Mouse (Mus musculus) MEL-GATA-1-ER (cell line): ENCODE data around the gene Csnk1e.
A peak's percentile ranks its signal among the peaks of the same experiment; 100 is the strongest.
"Not testable (repeated sequence)": the region's sequence is repeated elsewhere in the genome, so short reads cannot be mapped to it uniquely, and the experiment has no call there.

Experiments used
- DNase-seq: peaks from one replicate; pipeline ENCODE4 v3.0.0-alpha.2; 2012; ENCODE audit warnings: low read depth; ENCODE audit errors: extremely low read depth

The Csnk1e gene

DNA sequence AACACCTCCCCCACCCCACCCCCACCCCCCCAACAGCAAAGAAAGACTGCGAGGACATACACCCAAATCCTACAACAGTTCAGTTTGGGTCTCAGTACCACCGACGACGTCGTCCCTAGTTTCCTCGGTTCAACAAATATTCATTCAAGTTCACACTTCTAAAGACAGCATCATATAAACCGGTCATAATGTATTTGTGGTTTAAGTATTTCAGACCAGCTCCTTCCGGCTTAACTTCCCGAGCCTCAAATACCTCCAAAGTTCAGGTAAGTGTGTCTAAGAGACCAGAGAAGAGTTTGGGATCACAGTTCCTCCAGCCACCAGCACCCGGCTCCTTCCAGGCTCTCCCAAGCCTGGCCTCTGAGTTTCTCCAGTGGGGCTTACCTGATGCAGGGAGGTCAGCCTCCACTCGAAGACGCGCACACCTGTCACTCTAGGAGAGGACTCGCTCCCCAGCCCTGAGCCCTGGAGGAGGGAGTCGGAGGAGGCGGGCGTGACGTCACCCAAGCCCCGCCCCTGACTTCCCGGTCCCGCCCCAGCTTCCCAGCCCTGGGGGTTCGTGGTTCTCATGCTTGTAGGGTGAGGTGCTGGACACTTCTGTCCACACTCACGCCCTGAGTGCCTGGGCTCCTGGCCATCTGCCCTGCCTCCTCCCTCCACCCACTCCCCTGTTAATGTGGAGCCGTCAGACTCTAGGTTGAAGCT lies at the start of gene Csnk1e:
Gene Csnk1e, minus strand, starts transcription at position 461 of the 705 bp plus-strand sequence.
- no peak for DNase-seq

DNA sequence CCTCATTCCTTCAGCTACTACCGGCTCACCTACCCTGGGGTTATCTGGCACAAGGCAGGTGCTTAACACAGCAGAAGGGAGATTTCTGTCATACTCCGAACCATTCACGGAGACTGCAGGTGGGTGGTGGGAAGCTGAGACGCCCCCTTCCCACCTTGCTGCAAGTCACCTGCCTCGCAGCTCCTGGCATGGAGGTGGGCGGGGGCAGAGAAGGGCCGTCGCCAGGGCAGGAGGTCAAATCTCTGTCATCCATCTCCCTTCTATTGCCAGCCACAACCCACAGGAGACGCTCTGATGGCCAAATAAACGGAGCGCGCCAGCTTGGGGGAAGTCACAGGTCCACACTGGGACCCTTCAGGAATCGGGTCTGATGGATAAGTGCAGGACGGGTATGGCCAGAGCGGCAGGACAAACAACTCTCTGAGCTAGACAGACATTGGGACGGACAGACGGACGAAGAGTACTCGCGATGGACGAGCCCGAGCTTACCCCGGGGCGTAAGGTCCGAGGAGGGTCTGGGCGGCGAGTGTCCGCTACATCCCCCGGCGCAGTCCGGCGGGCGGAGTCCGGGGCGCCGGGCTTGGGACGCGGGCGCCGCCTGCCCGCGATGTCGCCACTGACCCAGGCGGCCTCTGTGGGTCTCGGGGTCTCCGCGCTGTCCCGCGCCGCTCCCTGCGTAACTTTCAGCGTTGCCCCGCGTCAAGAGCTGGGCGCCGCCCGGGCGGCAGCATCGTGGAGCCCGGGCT lies 49.5 kb upstream of the Csnk1e start, which contains the start of gene Kcnj4:
Gene Kcnj4, minus strand, starts transcription at position 535 of the 746 bp plus-strand sequence.
- no peak for DNase-seq

GRCm38 (mm10) chr15:79503438-79503837 lies 48.1 kb upstream of the Csnk1e start:
- no peak for DNase-seq

DNA sequence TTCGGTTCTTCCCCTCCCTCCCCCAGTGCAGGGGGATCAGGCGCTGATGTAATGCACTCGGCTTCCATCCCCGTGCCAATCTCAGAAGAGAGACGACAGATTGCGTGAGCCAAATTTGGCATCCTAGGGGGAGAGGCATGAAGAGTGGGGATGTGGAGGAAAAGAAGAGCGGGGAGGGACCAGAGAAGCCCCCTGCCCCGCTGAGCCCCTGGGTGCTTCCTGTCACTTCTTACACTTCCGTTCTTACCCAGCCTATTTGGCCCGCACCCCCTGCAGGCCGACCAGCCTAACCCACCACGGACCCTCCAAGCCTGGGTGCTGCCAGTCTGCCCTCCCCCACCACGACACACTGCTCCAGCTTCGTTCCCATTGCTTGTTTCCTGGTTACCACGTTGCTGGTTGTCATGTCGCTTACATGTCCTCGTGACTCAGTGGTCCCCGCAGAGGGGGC lies 47.5 kb upstream of the Csnk1e start:
- no peak for DNase-seq

DNA sequence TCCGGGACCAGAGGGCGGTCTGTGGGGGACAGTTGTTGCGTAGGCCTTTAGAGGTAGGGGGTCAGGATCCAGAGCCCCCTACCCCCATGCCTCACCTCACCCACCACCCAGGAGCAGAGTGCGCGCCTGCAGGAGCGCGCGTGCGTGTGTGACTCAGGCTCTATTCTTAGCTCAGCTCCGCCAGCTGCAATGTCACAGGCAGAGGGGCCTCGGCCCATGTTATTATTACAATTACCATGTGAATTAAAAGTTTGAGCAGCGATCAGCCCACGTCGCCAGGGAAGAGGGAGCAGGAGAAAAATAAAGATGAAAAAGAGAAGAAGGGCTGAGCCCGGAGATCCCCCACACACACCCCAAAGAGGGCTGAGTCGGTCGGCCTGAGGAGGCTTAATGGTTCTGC lies 44.7 kb upstream of the Csnk1e start:
- DNase-seq, result no peak

DNA sequence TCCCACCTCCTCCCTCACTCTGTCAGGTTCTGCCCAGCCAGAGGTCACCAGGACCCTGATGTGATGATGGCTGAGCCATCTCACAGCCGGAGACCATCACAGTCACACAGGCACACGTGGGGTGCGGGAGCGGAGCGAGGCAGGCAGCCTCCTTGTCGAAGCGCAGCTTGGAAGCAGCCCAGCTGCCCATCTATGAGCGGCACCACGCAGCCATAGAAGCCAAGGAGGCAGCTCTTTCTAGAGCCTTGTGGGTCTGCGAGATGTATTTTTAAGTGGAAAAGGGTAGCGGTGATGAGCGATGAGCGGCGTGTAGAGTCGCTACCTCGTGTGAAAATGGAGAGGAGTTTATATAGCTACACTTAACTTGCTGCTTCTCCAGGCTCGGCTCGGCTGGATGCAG lies 38.2 kb upstream of the Csnk1e start:
- DNase-seq, result no peak

- no peak for DNase-seq
Observed at GRCm38 (mm10) chr15:79489463-79489862, 34.1 kb upstream of the Csnk1e start.

GRCm38 (mm10) chr15:79481181-79481688 lies 25.9 kb upstream of the Csnk1e start:
- DNase-seq, result no peak

- no peak for DNase-seq
Observed at GRCm38 (mm10) chr15:79477227-79477626, 21.9 kb upstream of the Csnk1e start.

DNA sequence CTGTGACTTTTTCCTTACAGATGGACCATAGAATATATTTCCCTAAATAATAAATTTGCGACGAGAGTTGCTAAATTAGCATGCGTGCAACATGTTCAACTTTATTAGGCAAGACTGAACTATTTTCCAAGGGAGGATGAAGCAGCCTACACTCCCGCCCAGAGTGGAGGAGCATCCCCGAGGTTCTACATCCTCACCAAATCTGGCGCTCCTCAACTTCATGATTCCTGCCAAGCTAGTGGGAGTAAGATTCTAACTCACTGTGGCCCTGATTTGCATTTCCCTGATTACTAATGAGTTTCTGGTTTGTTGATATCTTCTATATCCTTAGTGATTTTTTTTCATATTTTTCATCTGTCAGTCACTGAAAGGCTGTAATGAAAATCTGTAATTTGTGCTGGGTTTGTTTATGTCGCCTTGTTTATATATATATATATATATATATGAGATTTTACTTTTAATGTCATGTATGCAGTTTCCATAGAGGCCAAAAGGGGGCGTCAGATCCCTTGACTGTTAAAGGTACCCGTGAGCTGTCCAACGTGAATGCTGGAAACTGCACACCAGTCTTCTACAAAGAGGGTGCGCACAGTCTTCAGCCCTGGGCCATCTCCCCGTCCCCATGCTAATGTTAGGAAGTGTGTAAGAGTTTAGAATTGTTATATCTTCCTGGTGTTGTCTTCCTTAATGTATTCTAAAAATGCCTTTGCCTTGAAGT lies 18.4 kb upstream of the Csnk1e start:
- no peak for DNase-seq

GRCm38 (mm10) chr15:79473042-79473441 lies 17.7 kb upstream of the Csnk1e start:
- DNase-seq, result no peak

DNA sequence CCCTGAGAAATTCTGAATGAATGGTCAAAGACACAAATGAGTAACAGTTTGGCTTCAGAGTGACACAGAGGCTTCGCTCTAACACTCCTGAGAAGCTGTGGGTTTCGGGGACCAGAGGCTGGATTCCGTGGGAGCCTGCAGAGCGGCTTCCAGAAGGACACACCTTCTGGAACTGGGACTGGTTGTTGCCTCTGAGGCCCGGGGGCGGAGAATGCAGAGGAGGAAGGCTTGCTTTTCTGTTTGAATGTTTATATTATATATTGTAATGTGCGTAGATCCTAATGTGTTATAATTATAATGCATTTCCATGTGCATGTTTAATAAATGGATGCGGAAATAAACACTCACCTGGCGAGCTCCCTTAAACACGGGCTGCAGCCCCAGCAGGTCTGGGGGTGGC lies 15.7 kb upstream of the Csnk1e start:
- no peak for DNase-seq

- DNase-seq, result no peak
Observed at GRCm38 (mm10) chr15:79470583-79470982, 15.2 kb upstream of the Csnk1e start.

GRCm38 (mm10) chr15:79469577-79469976 lies 14.2 kb upstream of the Csnk1e start:
- DNase-seq, result no peak

DNA sequence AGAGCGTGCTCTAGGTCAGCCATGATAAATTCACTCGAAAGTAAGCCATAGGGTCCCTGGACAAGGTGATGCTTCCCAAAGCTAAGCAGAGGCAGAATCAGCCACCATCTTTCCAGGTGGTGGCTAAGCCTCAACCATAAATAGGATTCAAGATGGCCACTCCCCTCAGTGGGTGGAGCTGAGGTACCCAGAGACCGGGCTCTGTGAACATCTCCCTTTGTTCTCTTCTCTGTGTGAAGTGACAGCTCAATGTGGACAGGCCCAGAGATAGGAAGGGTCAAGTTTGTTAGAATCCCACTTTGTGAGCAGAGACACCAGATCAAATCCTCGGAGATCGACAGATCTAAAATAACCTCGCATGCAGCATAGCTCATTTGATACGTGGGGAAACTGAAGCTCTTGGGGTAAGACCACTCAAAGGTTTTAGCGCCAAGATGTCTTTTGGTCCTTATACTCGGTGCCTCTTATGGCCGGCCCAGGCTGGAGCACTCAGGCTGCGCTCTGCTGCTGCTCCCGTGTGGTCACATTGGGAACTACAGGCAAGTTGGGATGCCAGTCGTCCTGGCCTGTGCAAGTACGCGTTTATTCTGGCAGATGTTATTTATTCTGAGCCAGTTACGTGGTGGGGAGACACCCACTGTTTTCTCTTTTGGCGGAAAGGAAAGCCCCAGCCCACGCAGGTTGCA lies 11.4 kb upstream of the Csnk1e start:
- peak; percentile 46 for DNase-seq

DNA sequence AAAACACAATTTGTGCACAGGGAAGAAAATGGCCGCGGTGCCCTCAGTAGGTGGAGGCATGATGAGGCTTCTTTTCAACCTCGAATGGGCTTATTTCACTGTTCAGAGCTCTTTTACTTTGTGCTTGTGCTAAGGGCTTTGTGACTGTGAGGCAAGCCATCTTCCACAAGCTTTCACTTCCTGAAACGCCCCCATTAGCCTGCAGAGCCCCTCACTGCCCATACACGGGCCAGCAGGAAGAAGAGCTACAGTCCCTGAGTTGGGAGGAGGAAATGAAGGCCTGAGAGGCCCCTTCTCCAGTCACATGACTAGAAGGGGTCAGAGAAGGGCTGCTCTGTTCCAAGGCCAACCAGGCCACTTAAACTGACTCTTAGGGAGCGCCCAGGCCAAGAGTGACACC lies 1.2 kb upstream of the Csnk1e start:
- DNase-seq, result no peak

GRCm38 (mm10) chr15:79456104-79456503 lies 738 bp upstream of the Csnk1e start:
- not testable (repeated sequence) for DNase-seq

- no peak for DNase-seq
Observed at GRCm38 (mm10) chr15:79453831-79454230, 1.5 kb downstream of the Csnk1e start.

DNA sequence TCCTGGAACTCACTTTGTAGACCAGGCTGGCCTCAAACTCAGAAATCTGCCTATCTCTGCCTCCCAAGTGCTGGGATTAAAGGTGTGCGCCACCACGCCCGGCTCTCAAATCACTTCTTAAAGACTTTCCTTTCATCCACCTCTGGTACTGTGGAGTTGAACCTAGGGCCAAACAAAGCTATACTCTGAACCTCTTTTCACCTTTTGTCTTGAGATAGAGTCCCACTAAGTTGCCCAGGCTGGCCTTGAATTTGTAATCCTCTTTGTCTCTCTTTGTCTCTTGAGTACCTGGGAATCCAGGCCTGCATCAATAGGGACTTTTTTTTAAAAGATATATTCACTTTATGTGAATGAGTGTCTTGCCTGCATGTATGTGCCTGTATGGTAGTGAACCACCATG lies 7.3 kb downstream of the Csnk1e start:
- DNase-seq, result no peak

GRCm38 (mm10) chr15:79445786-79446654 lies 9.3 kb downstream of the Csnk1e start:
- no peak for DNase-seq
